Mouse (Mus musculus): Measurements from ENCODE around the gene Phf13. TPM values are rescaled to one million over a fixed set of nuclear protein-coding genes. Genes with fewer than 3 reads are reported as not detected.

The Phf13 gene
- total RNA-seq (2014; rRNA removed) (15.7 and 17.1 TPM in 2 replicates), polyA plus RNA-seq (2015; fragmentation: Nextera tagmentation; extraction: Ambion mirVana) (11.0 and 17.2 TPM in 2 replicates)

DNA sequence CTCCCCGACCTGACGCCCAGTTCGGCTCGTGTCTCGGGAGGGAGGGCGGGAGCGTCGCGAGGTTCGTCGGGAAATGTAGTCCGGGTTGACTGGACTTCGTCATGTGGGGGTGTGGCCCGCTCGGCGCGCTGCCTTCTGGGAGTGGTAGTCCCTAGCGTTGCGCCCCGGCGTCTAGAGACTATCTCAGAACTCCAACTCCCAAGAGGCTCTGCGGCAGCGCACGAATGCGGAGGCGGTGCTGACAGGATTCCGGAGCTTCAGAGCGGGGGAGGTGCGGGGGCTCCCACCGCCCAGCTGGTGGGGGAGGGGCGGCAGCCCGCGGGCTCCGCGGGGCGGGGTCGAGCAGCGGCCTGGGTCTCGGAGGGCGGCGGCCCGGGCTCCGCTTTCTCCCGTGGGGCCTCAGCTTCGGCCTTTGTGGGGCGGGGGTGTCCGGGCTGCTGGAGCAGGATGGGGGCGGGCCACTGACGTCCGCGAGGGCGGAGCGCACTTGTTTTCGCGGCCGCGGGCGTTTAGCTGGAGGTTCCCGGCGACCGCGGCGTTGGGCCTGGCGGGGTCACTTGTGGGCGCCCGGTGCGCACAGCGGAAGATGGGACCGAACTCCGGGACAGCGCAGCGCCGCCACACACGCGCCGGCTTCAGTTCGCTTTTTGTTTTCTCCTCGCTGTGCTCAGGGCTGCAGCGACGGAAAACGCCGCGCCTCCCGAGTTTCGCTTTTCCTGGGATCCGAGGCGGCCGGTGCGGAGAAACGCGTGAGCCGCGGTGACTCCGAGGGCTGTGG, at the start of gene Phf13:
Phf13 (minus strand) TSS at position 86 of the 778 bp plus-strand sequence.
- DNase-seq, result peak; percentile 99
- peak; percentile 9; the same call in 1 of the 2 replicates for TF ChIP-seq CTCF (IDR thresholded peaks at IDR 0.05; ENCODE audit: low read depth)
- WGBS, result 1% methylated on average over 91 of the region's 94 CpGs
- peak within 1 kb of the TSS; percentile 77 for H3K9ac ChIP-seq
- H3K4me3 ChIP-seq (ENCODE audit: low read depth, low read length), result peak within 1 kb of the TSS; percentile 95
- H3K27ac ChIP-seq (ENCODE audit: low read depth, low read length), result peak within 1 kb of the TSS; percentile 86
- peak within 1 kb of the TSS; percentile 86 for H3K4me2 ChIP-seq (ENCODE audit: low read depth)
- no peaks in the 10 kb centered on the region for H3K9me3 ChIP-seq (ENCODE audit: low read length)
- H3K4me1 ChIP-seq (ENCODE audit: insufficient read depth), result no peaks in the 10 kb centered on the region
- no peaks in the 10 kb centered on the region for H3K27me3 ChIP-seq (ENCODE audit: insufficient read depth, low read length)
- peak; percentile 99 for ATAC-seq
- peaks cover 12% of the 10 kb centered on the region for H3K36me3 ChIP-seq (ENCODE audit: insufficient read depth)

DNA sequence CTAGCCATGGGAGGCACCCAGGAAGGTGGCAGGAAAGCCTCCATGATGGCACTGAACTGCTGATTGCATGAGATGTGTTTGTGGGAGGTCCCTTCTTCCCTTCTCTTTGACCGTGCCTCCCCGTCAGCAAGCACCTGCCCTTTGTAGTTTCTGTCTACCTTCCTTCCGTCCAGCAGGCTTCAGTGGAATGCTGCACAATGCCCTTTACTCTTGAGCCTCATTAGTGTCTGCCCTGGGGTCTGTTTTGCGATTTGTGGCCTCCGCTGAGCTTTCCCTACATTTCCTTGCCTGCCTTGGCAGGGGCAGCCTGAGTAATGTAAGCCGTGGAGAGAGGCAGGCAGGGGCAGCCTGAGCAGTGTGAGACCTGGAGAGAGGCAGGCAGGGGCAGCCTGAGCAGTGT, 48.6 kb upstream of the Phf13 start:
- H3K4me1 ChIP-seq (ENCODE audit: insufficient read depth), result peaks cover 8% of the 10 kb centered on the region; the same call in 1 of the 2 replicates
- DNase-seq (no peak), ATAC-seq (no peak)
- H3K36me3 ChIP-seq (ENCODE audit: insufficient read depth), result peaks cover 75% of the 10 kb centered on the region
- no peak overlapping the region for H3K4me3 ChIP-seq (ENCODE audit: low read depth, low read length)
- H3K27ac ChIP-seq (ENCODE audit: low read depth, low read length), result no peak overlapping the region
- H3K9me3 ChIP-seq (ENCODE audit: low read length), result no peaks in the 10 kb centered on the region
- no peak overlapping the region for H3K9ac ChIP-seq
- TF ChIP-seq CTCF (IDR thresholded peaks at IDR 0.05; ENCODE audit: low read depth), result no peak
- 69% methylated on average over 6 of the region's 6 CpGs for WGBS
- no peaks in the 10 kb centered on the region for H3K27me3 ChIP-seq (ENCODE audit: insufficient read depth, low read length)
- H3K4me2 ChIP-seq (ENCODE audit: low read depth), result no peak overlapping the region

DNA sequence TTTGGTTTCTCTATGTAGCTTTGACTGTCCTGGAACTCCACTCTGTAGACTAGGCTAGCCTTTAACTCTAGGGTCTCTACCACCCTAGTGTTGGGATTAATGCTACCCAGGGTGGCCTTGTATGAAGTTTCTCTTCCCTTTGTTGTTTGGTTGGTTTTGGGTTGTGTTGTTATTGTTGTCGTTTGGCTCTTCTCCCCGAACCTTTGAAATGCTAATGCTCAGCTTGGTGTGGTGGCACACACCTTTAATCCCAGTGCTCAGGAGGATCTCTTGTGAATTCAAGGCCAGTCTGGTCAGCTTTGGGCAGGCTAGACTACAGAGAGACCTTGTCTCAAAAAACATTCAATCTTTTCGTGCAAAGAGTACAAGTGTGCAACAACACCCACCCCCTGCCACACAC, 47.1 kb upstream of the Phf13 start:
- ATAC-seq (no peak), DNase-seq (no peak)
- TF ChIP-seq CTCF (IDR thresholded peaks at IDR 0.05; ENCODE audit: low read depth), result no peak
- H3K4me1 ChIP-seq (ENCODE audit: insufficient read depth), result peaks cover 11% of the 10 kb centered on the region; the same call in 1 of the 2 replicates
- peaks cover 64% of the 10 kb centered on the region for H3K36me3 ChIP-seq (ENCODE audit: insufficient read depth)
- no peaks in the 10 kb centered on the region for H3K27me3 ChIP-seq (ENCODE audit: insufficient read depth, low read length)
- H3K4me2 ChIP-seq (ENCODE audit: low read depth), result no peak overlapping the region
- WGBS, result 85% methylated on average over 3 of the region's 3 CpGs
- no peak overlapping the region for H3K27ac ChIP-seq (ENCODE audit: low read depth, low read length)
- H3K9ac ChIP-seq, result no peak overlapping the region
- no peak overlapping the region for H3K4me3 ChIP-seq (ENCODE audit: low read depth, low read length)
- no peaks in the 10 kb centered on the region for H3K9me3 ChIP-seq (ENCODE audit: low read length)

DNA sequence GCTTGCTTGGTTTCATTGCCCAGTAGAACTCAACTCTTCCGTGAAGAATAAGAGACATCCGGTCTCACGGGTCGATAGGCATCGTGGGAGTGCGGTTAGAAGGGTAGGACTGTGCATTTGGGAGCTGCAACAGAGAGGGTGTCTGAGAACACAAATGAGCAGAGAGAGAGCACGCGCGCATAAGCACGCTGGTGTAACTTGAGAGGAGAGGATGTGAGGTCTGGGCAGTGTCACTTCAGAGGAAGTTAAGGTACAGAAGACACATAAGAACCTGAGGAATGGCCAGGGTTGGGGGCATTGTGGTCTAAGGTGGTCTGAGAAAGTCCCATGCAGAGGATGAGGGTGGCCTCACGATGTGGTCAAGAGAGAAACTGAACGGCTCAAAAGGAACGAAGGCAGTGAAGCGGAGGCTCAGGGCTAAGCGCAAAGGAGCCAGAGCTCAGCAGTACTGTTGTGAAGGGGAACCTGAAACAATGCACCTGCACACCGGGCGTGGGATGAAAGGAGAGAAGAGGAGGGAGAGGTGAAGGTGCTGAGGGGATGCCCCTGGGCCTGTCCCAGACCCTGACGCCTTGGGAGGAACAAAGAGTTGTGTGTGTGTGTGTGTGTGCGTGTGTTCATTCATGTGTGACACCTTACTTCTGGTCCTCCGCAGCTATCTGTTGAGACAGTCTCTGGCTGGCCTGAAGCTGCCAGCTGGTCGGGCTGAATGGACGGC, 46.0 kb upstream of the Phf13 start:
- WGBS, result 94% methylated on average over 22 of the region's 22 CpGs

DNA sequence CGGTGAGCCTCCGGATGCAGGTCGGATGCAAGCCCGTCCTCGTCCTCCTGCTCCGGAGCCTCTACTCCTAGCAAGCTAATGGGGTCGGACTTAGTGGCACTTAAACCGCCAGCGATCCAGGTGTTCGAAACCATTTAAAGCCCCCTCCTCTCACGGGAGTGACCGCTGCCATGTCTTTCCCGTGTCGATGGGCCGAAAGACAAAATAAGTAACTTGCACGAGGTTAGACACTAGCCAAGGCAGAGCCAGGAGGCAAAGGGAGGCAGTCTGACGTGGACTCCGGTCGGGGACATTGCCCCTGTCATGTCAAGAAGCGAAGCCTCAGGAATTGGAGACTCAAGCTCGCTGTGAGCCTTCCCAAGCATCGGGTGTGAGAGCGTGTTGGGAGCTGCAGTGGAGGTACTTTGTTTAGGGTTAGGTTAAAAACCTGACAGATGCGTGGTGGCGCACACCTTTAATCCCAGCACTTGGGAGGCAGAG, 43.8 kb upstream of the Phf13 start:
- DNase-seq (peak; percentile 11), ATAC-seq (no peak)
- H3K9ac ChIP-seq, result peak overlapping the region; percentile 70
- no peak for TF ChIP-seq CTCF (IDR thresholded peaks at IDR 0.05; ENCODE audit: low read depth)
- peak overlapping the region; percentile 84 for H3K4me3 ChIP-seq (ENCODE audit: low read depth, low read length)
- H3K27me3 ChIP-seq (ENCODE audit: insufficient read depth, low read length), result no peaks in the 10 kb centered on the region
- H3K4me1 ChIP-seq (ENCODE audit: insufficient read depth), result peaks cover 11% of the 10 kb centered on the region; the same call in 1 of the 2 replicates
- 7% methylated on average over 25 of the region's 25 CpGs for WGBS
- H3K9me3 ChIP-seq (ENCODE audit: low read length), result no peaks in the 10 kb centered on the region
- no peak overlapping the region for H3K27ac ChIP-seq (ENCODE audit: low read depth, low read length)
- peaks cover 33% of the 10 kb centered on the region for H3K36me3 ChIP-seq (ENCODE audit: insufficient read depth)
- peak overlapping the region; percentile 88 for H3K4me2 ChIP-seq (ENCODE audit: low read depth)

More for the DNA sequence above, 46.0 kb upstream of the Phf13 start:
- DNase-seq, result no peak
- H3K4me2 ChIP-seq (ENCODE audit: low read depth), result no peak overlapping the region
- H3K4me3 ChIP-seq (ENCODE audit: low read depth, low read length), result no peak overlapping the region
- H3K27me3 ChIP-seq (ENCODE audit: insufficient read depth, low read length), result no peaks in the 10 kb centered on the region
- peaks cover 11% of the 10 kb centered on the region; the same call in 1 of the 2 replicates for H3K4me1 ChIP-seq (ENCODE audit: insufficient read depth)
- peaks cover 53% of the 10 kb centered on the region for H3K36me3 ChIP-seq (ENCODE audit: insufficient read depth)
- no peak overlapping the region for H3K9ac ChIP-seq
- no peak for ATAC-seq
- H3K27ac ChIP-seq (ENCODE audit: low read depth, low read length), result no peak overlapping the region
- TF ChIP-seq CTCF (IDR thresholded peaks at IDR 0.05; ENCODE audit: low read depth), result no peak
- no peaks in the 10 kb centered on the region for H3K9me3 ChIP-seq (ENCODE audit: low read length)

DNA sequence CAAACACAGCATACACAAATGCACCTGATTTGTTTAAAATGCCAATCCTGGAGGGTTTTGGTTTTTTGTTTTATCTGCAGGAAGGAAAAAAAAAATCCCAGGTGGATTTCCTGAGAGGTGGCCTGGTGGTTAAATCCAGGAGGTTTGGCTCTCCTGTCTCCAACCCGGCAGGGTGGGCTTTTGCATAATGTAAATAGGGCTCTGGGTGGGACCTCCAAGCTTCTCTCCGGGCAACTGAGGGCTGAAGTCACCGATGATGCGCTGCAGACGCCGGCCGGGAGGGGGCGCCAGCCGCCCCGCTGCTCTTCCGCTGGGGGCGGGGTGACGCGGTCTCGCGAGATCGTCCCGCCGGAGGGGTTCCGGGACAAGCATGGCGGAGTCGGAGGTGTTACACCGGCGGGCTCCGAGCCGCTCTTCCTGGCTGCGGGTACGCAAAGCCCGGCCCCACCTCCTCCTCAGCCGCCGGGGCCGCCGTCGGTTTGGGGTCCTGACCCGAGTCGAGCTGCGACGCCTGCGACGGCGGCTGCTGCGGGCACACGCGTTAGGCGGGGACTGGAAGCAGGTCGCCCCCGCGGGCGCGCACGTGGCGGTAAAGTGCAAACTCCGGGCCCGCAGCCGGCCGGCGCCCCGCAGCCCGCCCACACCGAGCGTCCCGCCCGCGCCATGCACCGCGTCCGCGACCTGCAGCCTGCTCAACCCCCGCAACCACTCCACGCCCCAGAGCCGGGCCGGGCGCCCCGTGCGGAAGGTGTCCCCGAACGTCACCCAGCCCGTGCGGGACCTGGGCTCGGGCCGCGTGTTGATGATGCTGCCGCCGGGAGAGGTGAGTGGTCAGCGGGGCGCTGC, 43.1 kb upstream of the Phf13 start, which contains the start of gene Nol9:
Nol9 (plus strand) TSS at position 337 of the 846 bp plus-strand sequence.
- Histone ChIP-seq H3K27me3 (ENCODE audit: insufficient read depth, low read length) (no peaks in the 10 kb centered on the region), H3K4me3 (ENCODE audit: low read depth, low read length) (peak within 1 kb of the TSS; percentile 84), H3K9ac (peak within 1 kb of the TSS; percentile 70), H3K27ac (ENCODE audit: low read depth, low read length) (0 out of 2 replicates have a peak within 1 kb of the TSS, but pooled peaks have one; percentile 9), H3K4me2 (ENCODE audit: low read depth) (peak within 1 kb of the TSS; percentile 88), H3K36me3 (ENCODE audit: insufficient read depth) (peaks cover 26% of the 10 kb centered on the region), H3K9me3 (ENCODE audit: low read length) (no peaks in the 10 kb centered on the region), H3K4me1 (ENCODE audit: insufficient read depth) (peaks cover 11% of the 10 kb centered on the region; the same call in 1 of the 2 replicates)
- ATAC-seq (peak; percentile 96), DNase-seq (peak; percentile 96)
- WGBS, result 3% methylated on average over 65 of the region's 86 CpGs
- TF ChIP-seq CTCF (IDR thresholded peaks at IDR 0.05; ENCODE audit: low read depth), result peak; percentile 97
